Mouse (Mus musculus) gonadal fat pad, adult 2 months (tissue): ENCODE data around the gene Olfr1303. TPM values are rescaled to one million over a fixed set of nuclear protein-coding genes. Genes with fewer than 3 reads are reported as not detected.

Source experiments
- DNase-seq: peaks from one replicate; pipeline ENCODE4 v3.0.0-alpha.2; 2012; ENCODE audit warnings: low read depth
- polyA plus RNA-seq: library from polyadenylated mRNA; depleted of rRNA; stranded (reverse); fragments of >200 nt; gene quantifications from 2 replicates; pipeline ENCODE4 v1.2.3, GENCODE M21; 2012; rRNA removed

The Olfr1303 gene
- polyA plus RNA-seq, result not detected in 2 replicates

DNA sequence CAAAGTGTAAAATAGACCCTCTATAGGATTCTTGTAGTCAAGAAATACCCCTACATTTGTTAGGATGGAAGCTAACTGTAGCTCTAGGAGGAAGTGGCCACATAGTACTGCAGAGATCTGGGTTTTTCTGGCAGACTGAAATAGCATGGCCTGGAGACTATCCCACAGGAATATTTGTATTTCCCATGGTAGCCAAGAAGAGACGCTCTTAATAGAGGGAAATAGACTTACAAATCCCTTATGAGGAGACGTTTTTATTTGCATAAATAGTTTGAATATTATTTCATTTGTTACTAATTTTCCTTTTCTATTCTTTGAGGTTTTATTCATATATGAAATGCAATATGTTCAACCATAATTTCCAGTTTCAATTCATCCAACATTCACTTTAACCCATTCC is at the start of gene Olfr1303:
Gene Olfr1303, minus strand, starts transcription at position 101 of the 400 bp plus-strand sequence.
- DNase-seq, result no peak

DNA sequence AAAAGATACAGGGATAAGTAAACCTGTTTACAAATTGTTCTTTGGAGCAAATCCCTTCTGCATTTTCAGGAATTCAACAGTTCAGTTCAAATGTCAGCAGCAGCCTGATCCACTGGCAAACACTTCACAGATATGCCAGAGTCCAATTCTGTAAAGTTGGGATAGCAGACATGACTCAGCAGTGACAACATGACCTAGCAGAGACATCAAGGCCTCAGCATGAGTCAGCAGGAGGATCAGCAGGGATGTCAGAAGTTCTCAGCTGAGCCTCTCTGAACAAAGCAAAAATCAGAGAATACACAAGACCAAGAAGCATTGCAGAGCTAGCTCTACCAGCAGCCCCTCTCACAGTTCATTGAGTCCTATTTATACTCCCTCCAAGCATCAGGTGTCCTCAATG is 7.2 kb downstream of the Olfr1303 start:
- DNase-seq, result no peak

DNA sequence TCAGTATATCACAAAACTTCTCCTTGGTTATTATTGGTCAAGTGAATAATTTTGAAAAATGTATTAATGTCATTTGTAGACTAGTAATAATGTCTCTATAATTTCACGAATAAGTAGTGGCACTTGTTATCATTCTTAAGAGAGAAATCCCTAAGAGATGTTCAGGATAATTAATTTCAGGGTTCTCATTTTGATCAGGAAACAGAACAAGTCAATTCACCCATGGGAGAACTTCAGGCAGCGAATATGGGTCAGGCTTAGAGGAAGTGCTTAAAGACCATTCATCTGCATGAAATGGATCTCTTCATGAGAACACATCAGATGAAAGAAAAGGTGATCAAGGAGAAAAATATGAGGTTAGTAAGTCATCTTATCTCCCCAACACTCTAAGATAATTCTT is 43.0 kb downstream of the Olfr1303 start, which contains the start of gene Olfr1302:
Gene Olfr1302, plus strand, starts transcription at position 301 of the 400 bp plus-strand sequence.
- DNase-seq, result no peak

Other genes starting within 250 kb of the Olfr1303 start
- not detected in 2 replicates for gene Olfr1297, start 193.8 kb downstream of the Olfr1303 start, polyA plus RNA-seq
- not detected in 2 replicates for gene Olfr1298, start 171.1 kb downstream of the Olfr1303 start, polyA plus RNA-seq
- not detected in 2 replicates for gene Olfr1299, start 158.9 kb downstream of the Olfr1303 start, polyA plus RNA-seq
- gene Olfr1301, start 69.3 kb downstream of the Olfr1303 start, polyA plus RNA-seq, result not detected in 2 replicates
- not detected in 2 replicates for gene Olfr1302, start 42.9 kb downstream of the Olfr1303 start, polyA plus RNA-seq
- not detected in 2 replicates for gene Olfr1305, start 56.8 kb upstream of the Olfr1303 start, polyA plus RNA-seq
- gene Olfr1306, start 95.9 kb upstream of the Olfr1303 start, polyA plus RNA-seq, result not detected in 2 replicates
- not detected in 2 replicates for gene Olfr1307, start 129.1 kb upstream of the Olfr1303 start, polyA plus RNA-seq
- gene Olfr1308, start 144.6 kb upstream of the Olfr1303 start, polyA plus RNA-seq, result not detected in 2 replicates
- not detected in 2 replicates for gene Olfr1309, start 169.9 kb upstream of the Olfr1303 start, polyA plus RNA-seq
- not detected in 2 replicates for gene Olfr1310, start 192.4 kb upstream of the Olfr1303 start, polyA plus RNA-seq
- not detected in 2 replicates for gene Olfr1311, start 204.1 kb upstream of the Olfr1303 start, polyA plus RNA-seq
- not detected in 2 replicates for gene Olfr1312, start 229.9 kb upstream of the Olfr1303 start, polyA plus RNA-seq